Mouse (Mus musculus) hindbrain, embryonic 10.5 days (tissue): ENCODE data around the gene Trmt5. TPM values are rescaled to one million over a fixed set of nuclear protein-coding genes. Genes with fewer than 3 reads are reported as not detected.

Experiments
- DNase-seq: peaks from one replicate; pipeline ENCODE4 v3.0.0-alpha.2; 2017; ENCODE audit warnings: low spot score
- H3K27ac ChIP-seq: fragments of 300-500 bp; sonication (generic); 2 replicates; pipeline ENCODE4 v1.5.1; 2016; ENCODE audit warnings: mild to moderate bottlenecking, moderate library complexity
- H3K27me3 ChIP-seq: fragments of 300-500 bp; sonication (generic); 2 replicates; pipeline ENCODE4 v1.6.1; 2016; ENCODE audit warnings: mild to moderate bottlenecking; ENCODE audit not compliant: poor library complexity, insufficient read depth, severe bottlenecking
- H3K36me3 ChIP-seq: fragments of 300-500 bp; sonication (generic); 2 replicates; pipeline ENCODE4 v1.6.1; 2016; ENCODE audit warnings: mild to moderate bottlenecking, moderate library complexity
- H3K4me1 ChIP-seq: fragments of 300-500 bp; sonication (generic); replicated peaks from 2 replicates; pipeline ENCODE4 v1.6.1; 2016; ENCODE audit warnings: mild to moderate bottlenecking
- H3K4me3 ChIP-seq: fragments of 300-500 bp; sonication (generic); 2 replicates; pipeline ENCODE4 v1.5.1; 2016; ENCODE audit warnings: mild to moderate bottlenecking, moderate library complexity
- H3K9me3 ChIP-seq: fragments of 300-500 bp; sonication (generic); 2 replicates; pipeline ENCODE4 v1.6.1; 2016; ENCODE audit warnings: mild to moderate bottlenecking, moderate library complexity
- WGBS: fragments of 180-500 bp; shearing (Covaris S2); methylation state at CpG from one replicate; pipeline ENCODE4 v1.1.7; 2016; 5-methylcytosine and 5-hydroxymethylcytosine counted together
- polyA plus RNA-seq: library from polyadenylated mRNA; unstranded; fragments of >200 nt; fragmentation: Nextera tagmentation; extraction: Ambion mirVana; gene quantifications from 2 replicates; pipeline ENCODE4 v1.2.1, GENCODE M21; 2016

The Trmt5 gene
- polyA plus RNA-seq: 18.3 and 20.3 TPM in 2 replicates

DNA sequence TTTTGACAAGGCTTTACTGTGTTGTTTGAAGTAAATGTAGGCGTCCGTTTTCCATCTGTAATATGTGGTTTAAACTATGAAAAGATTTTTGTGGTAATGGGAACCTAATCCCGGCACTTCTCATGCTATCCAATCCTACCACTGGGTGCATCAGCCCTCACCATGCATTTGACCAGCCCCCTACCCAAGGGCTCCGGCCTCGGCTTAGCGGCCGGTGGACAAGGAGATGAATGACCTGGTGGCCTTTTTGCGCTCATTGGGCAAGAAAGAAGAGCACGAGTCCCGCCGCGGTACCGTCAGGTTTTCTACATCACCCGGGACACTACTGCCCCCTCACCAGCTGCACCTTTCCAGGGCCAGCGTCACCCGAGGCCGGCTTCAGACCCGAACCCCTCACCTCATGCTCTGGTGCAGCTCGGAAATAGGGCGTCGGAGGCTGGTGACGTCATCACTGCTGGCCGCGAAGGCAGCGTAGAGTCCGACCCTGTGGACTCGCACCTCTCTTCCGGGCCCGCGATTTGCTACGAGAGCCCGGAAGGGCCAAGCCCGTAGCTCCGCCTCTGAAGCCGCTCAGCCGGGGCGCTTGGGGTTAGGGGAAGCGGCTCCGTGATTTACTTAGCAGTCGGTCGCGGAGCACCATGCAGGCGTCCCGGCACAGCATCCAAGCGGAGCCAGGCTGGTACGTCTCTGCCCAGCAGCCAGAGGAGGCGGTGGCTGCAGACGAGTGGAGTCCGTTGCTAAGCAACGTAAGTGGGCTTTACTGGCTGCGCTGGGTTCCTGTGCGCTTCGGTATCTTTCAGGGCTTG is at the start of gene Trmt5, which contains the start of gene Slc38a6:
Gene Trmt5 (minus strand): TSS at position 424 of the 806 bp plus-strand sequence.
Gene Slc38a6 (plus strand): TSS at position 493 of the 806 bp plus-strand sequence.
- Histone ChIP-seq H3K4me1 (peaks cover 23% of the 10 kb centered on the region), H3K36me3 (peaks cover 37% of the 10 kb centered on the region), H3K27ac (peak within 1 kb of the TSS; percentile 93), H3K9me3 (no peaks in the 10 kb centered on the region), H3K27me3 (no peaks in the 10 kb centered on the region), H3K4me3 (peak within 1 kb of the TSS; percentile 79)
- WGBS: under 1% methylated on average over 53 of the region's 53 CpGs
- peak; percentile 96 for DNase-seq

GRCm38 (mm10) chr12:73334051-73334551 is 47.6 kb upstream of the Trmt5 start:
- no peak overlapping the region for H3K4me3 ChIP-seq
- H3K27me3 ChIP-seq: no peaks in the 10 kb centered on the region
- 0 out of 2 replicates have a peak overlapping the region, but pooled peaks have one; percentile 3 for H3K27ac ChIP-seq
- peaks cover 11% of the 10 kb centered on the region for H3K4me1 ChIP-seq
- WGBS: 72% methylated on average over 8 of the region's 8 CpGs
- no peaks in the 10 kb centered on the region for H3K36me3 ChIP-seq
- no peaks in the 10 kb centered on the region for H3K9me3 ChIP-seq
- DNase-seq: no peak

DNA sequence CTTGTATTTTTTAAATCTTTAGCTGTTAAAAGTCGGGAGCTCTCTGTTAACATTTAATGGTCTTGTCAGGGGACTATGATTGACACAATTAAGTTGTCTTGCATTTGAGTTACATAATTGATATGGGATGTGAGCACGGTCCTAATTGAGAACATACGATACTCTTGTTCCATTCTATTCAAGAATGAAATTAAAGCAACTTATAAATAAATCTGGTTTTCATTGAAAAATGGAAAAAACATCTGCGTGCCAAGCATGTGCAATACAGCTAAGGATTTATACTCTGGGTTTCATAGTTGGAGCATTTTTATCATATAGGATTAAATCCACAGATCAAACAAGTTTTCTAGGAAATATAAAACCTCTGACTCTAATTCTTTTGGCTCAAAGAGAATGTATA is 46.2 kb upstream of the Trmt5 start:
- DNase-seq: no peak
- peaks cover 11% of the 10 kb centered on the region for H3K4me1 ChIP-seq
- no peaks in the 10 kb centered on the region for H3K9me3 ChIP-seq
- no peak overlapping the region for H3K27ac ChIP-seq
- H3K36me3 ChIP-seq: no peaks in the 10 kb centered on the region
- 75% methylated on average over 4 of the region's 4 CpGs for WGBS
- no peak overlapping the region for H3K4me3 ChIP-seq
- H3K27me3 ChIP-seq: no peaks in the 10 kb centered on the region

GRCm38 (mm10) chr12:73330236-73330635 is 43.7 kb upstream of the Trmt5 start:
- Histone ChIP-seq H3K36me3 (no peaks in the 10 kb centered on the region), H3K4me1 (peaks cover 19% of the 10 kb centered on the region), H3K9me3 (no peaks in the 10 kb centered on the region), H3K27me3 (no peaks in the 10 kb centered on the region), H3K4me3 (no peak overlapping the region), H3K27ac (no peak overlapping the region)
- DNase-seq: no peak
- WGBS: 75% methylated on average over 7 of the region's 7 CpGs

GRCm38 (mm10) chr12:73328448-73329167 is 42.1 kb upstream of the Trmt5 start:
- DNase-seq: no peak
- Histone ChIP-seq H3K4me3 (no peak overlapping the region), H3K36me3 (no peaks in the 10 kb centered on the region), H3K27ac (no peak overlapping the region), H3K4me1 (peaks cover 15% of the 10 kb centered on the region), H3K27me3 (no peaks in the 10 kb centered on the region), H3K9me3 (no peaks in the 10 kb centered on the region)
- WGBS: 83% methylated on average over 4 of the region's 4 CpGs

GRCm38 (mm10) chr12:73327381-73327780 is 40.9 kb upstream of the Trmt5 start:
- no peak for DNase-seq
- H3K4me1 ChIP-seq: peaks cover 24% of the 10 kb centered on the region
- no peaks in the 10 kb centered on the region for H3K27me3 ChIP-seq
- no peaks in the 10 kb centered on the region for H3K9me3 ChIP-seq
- H3K4me3 ChIP-seq: no peak overlapping the region
- H3K36me3 ChIP-seq: no peaks in the 10 kb centered on the region
- WGBS: 71% methylated on average over 3 of the region's 3 CpGs
- no peak overlapping the region for H3K27ac ChIP-seq

DNA sequence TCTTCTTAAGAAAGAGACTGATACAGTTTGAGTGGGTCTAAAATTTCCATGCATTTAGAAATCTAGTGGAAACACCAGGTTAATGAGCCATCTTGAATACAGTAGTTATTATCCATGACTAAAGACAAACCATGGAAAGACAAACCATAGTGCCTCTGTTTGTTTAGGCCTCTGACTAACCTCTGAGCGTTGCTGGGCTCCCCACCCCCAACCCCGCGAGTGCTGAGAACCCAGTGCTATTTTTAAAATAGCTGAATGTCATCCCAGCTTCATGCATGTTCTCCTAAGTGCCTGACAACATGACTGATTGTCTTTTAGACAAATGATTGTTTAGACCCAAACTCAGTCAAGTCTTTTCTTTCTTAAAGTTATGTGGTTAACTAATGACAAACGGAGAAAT is 39.1 kb upstream of the Trmt5 start:
- 40% methylated on average over 4 of the region's 4 CpGs for WGBS
- Histone ChIP-seq H3K4me3 (no peak overlapping the region), H3K27ac (no peak overlapping the region), H3K36me3 (no peaks in the 10 kb centered on the region), H3K9me3 (no peaks in the 10 kb centered on the region), H3K27me3 (no peaks in the 10 kb centered on the region), H3K4me1 (peaks cover 28% of the 10 kb centered on the region)
- no peak for DNase-seq

DNA sequence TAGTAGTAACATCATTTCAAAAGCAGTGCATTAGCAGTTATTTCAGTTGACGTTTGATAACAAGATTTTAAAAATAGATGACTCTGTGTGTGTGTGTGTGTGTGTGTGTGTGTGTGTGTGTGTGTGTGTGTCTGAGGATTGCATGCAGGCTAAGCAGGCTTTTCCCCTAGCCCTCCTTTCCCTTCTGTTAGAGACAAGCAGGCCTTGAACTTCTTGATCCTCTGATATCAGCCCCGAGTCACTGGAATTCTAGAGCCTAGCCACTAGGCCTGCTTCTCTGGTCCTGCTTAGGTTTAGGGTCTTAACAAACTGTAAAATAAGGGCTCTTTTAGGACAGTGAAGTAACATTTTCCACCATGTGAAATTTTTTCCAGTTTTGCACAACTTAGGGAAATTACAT is 38.7 kb upstream of the Trmt5 start:
- Histone ChIP-seq H3K27me3 (no peaks in the 10 kb centered on the region), H3K4me1 (peaks cover 27% of the 10 kb centered on the region), H3K9me3 (no peaks in the 10 kb centered on the region), H3K27ac (no peak overlapping the region), H3K4me3 (no peak overlapping the region), H3K36me3 (no peaks in the 10 kb centered on the region; the same call in 1 of the 2 replicates)
- WGBS: 68% methylated on average over 2 of the region's 2 CpGs
- no peak for DNase-seq

DNA sequence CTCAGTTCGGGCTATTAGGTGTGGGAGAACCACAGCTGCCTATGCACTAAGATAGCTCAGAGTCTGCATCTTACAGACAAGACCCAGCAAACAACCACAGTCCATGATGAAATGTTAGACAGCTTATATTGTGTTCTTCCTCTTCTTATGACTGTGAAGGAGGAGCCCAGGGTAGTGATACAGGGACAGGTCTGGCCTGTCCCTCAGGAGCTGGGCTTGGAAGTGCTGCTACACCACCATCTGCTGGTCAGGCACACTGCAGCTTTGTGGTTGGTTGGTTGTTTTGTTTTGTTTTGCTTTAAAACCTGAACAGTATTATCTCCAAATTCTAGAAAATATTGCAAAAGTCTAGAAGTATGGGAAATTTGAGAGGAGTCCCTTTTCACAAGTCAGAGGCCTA is 38.2 kb upstream of the Trmt5 start:
- H3K4me3 ChIP-seq: no peak overlapping the region
- no peaks in the 10 kb centered on the region; the same call in 1 of the 2 replicates for H3K36me3 ChIP-seq
- H3K4me1 ChIP-seq: peaks cover 24% of the 10 kb centered on the region
- WGBS: 94% methylated on average over 1 of the region's 1 CpGs
- no peaks in the 10 kb centered on the region for H3K9me3 ChIP-seq
- H3K27ac ChIP-seq: no peak overlapping the region
- no peaks in the 10 kb centered on the region for H3K27me3 ChIP-seq
- DNase-seq: no peak

GRCm38 (mm10) chr12:73324180-73324586 is 37.7 kb upstream of the Trmt5 start:
- H3K4me3 ChIP-seq: no peak overlapping the region
- no peak overlapping the region for H3K27ac ChIP-seq
- no peaks in the 10 kb centered on the region; the same call in 1 of the 2 replicates for H3K36me3 ChIP-seq
- no peaks in the 10 kb centered on the region for H3K27me3 ChIP-seq
- no peak for DNase-seq
- H3K4me1 ChIP-seq: peaks cover 24% of the 10 kb centered on the region
- H3K9me3 ChIP-seq: no peaks in the 10 kb centered on the region
- 94% methylated on average over 8 of the region's 8 CpGs for WGBS

DNA sequence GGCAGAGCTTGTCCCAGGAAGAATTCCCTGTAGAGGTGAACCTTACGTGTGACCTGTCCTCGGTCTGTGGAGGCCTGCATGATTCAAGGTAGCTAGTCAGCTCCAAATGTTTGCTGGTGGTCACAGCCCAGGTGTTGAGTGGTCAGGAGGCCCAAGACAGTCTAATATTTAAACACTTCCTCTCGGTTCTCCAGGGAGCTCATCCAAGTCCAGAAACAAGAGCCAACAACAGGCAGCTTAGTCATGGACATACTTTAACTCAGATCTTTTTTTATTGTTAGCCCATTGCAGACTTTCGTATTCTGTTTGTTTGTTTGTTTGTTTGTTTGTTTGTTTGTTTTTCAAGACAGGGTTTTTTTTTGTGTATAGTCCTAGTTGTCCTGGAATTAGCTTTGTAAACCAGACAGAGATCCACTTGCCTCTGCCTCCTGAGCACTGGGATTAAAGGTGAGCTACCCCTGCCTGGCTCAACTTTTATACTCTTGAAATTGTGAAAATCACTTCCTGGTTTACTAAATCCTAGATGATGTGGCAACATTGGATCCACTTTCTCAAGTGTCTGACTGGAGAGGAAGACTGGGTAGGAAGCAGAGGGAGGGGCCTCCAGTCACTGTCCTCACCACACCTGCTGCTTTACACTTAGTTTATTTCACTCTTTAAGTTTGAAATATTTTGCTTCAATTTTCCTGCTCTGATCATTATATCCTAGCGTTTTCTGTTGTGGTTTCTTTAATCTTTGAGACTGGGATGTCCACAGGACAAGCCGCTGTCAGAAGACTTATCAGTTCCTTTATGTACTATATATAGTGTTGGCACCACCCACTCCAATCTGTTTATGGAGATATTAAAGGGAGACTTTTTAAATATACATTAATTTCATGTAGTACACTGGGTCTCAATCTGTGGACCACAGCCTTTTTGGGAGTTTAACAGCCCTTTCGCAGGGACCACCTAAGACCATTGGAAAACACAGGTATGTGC is 31.5 kb upstream of the Trmt5 start:
- H3K4me3 ChIP-seq: no peak overlapping the region
- peaks cover 11% of the 10 kb centered on the region for H3K4me1 ChIP-seq
- no peak for DNase-seq
- H3K36me3 ChIP-seq: peaks cover 9% of the 10 kb centered on the region
- no peaks in the 10 kb centered on the region for H3K27me3 ChIP-seq
- no peaks in the 10 kb centered on the region for H3K9me3 ChIP-seq
- 90% methylated on average over 7 of the region's 7 CpGs for WGBS
- H3K27ac ChIP-seq: no peak overlapping the region

- Histone ChIP-seq H3K27me3 (no peaks in the 10 kb centered on the region), H3K27ac (no peak overlapping the region), H3K36me3 (peaks cover 18% of the 10 kb centered on the region), H3K4me1 (no peaks in the 10 kb centered on the region), H3K4me3 (no peak overlapping the region), H3K9me3 (no peaks in the 10 kb centered on the region)
- WGBS: 85% methylated on average over 2 of the region's 2 CpGs
- DNase-seq: no peak
These were observed 22.2 kb upstream of the Trmt5 start for GRCm38 (mm10) chr12:73308711-73309110.
